Mouse (Mus musculus) monocyte, adult 59 days (primary cell): ENCODE measurements around the gene Gm7534. TPM values are rescaled to one million over a fixed set of nuclear protein-coding genes. Genes with fewer than 3 reads are reported as not detected.

Experiments used
- total RNA-seq, 2 experiments: library from RNA; stranded (reverse); gene quantifications; one replicate each; pipeline ENCODE4 v1.2.4; 2023

Gene Gm7534
- total RNA-seq = not detected

DNA sequence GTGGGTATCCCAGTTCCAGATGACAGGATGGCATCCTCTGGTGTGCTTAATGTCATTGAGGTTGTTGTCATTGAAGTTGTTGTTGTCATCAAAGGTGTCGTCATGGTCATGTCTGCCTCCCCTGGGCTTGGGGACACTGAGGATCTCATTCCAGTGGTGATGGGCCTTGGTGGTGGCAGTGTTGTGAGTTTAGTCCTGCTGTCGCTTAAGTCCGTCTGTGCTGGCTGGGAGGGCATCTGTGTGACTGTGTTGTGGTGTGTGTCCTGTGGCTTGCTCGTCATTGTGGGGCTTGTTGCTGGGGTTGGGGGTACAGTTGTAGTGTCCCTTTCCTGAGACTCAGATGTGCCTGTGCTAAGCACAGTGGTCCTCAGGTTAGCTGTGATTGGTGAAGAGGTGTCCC, at the start of gene Gm7534:
Gene Gm7534 (minus strand): TSS at position 101 of the 400 bp plus-strand sequence.

DNA sequence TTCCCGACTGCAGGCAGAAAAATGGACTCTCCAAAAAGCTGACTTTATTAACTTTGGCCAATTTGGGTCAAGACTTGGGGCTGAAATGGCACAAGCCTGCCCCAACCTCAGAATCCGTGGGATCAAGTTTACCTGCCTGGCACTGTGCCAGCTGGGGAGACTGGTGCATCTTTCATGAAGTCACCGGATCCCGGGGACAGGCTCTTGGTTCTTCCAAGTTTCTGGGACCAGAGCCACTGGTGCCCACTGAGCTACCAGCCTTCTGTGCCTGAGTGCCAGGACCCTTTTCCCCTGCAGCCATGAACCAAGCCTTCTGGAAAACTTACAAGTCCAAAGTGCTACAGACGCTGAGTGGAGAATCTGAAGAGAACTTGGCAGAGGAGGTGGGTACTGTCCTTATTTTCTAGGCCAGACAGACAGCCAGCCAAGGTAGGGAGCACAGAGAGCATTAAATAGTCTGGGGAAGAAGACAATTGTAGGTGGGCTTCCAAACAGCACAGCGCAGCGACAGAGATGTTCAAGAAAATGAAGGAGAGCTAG, 44.0 kb upstream of the Gm7534 start, which contains the start of gene Gm30191:
Gene Gm30191 (plus strand): TSS at position 217 of the 540 bp plus-strand sequence.

DNA sequence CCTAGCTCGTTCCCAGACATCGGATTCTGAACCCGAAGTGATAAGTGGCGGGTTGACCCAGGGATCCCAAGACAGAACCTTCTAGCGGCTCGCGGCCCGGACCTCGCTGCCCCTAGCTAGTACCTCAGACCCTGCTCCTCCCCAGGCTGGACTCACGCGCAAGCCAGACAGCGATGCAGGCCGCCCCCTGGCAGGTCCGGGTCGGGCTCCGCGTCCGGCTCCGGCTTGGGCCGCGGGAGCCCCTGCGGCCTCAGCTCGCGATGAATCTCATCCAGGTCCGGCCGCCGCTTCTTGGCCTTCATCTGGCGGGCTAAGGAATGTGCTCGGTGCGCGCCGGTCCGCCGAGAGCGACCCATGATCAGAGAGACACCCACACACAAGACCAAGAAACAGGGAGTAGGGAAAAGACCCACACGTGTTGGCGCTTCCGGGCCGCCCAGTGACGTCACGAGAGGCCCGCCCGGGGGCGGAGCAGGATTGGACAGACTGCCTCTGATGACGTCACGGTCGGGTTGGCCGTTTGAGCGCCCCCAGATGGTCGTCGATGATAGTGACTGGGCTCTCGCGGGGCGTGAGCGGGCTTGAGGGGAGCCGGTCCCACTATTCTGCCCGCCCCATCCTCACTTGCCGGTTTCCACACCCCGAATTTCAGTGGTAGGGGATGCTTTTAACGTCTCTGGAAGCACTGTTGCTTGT, 42.5 kb upstream of the Gm7534 start, which contains the start of gene Zfp593:
Gene Zfp593 (minus strand): TSS at position 445 of the 696 bp plus-strand sequence.

DNA sequence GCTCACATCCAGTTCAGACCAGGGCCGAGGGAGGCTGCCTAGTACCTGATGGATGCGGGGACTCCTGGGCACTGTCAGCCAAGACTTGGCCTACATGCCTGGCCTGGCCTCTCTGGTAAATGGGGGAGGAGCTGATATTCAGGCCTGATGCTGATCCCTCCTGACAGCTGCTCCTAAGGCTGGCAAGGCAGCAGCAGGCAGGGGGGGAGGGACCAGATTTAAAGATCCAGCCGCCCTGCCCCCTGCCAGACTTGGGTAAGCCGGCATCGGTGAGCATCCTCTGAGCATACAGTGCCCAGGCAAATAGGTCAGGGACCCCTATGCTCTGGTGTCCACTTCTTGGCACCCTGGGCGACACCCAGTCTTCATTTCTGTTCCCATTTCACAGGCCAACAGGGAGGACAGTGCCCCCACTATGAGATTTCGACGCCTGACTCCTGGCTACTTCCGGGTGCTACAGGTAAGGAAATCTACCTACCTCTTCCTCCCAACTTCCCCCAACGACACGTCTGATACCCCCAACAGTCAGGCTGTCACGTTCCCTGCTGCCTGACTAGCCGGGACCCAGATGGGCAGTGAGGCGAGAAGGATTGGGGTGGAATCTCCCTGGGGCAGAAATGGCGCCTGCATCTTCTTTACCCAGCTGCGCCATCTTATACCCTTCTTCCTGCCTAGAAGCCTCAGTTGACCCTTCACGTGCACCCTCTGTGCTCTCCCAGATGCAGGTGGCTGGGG, 40.9 kb upstream of the Gm7534 start, which contains the start of gene E130218I03Rik:
Gene E130218I03Rik (plus strand): TSS at position 147 of the 735 bp plus-strand sequence.

DNA sequence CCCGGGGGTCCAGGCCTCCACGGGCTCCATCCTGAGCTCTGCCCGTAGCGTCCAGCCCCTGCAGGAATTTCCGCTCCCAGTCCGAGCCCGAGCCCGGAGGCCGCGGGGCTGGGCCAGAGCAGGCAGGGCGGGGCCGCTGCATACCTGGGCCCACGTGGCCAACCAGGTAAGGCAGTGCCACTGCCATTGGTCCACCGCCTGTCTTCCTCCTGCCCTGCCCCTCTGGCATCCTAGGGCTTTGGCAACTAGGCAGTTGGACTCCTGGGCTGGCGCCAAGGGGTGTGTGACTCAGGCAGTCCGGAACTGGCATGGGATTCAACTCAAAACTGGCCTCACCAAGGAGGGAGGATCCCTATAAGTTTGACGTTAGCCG, 35.5 kb upstream of the Gm7534 start, which contains the start of gene Cnksr1:
Gene Cnksr1 (minus strand): TSS at position 121 of the 373 bp plus-strand sequence.

DNA sequence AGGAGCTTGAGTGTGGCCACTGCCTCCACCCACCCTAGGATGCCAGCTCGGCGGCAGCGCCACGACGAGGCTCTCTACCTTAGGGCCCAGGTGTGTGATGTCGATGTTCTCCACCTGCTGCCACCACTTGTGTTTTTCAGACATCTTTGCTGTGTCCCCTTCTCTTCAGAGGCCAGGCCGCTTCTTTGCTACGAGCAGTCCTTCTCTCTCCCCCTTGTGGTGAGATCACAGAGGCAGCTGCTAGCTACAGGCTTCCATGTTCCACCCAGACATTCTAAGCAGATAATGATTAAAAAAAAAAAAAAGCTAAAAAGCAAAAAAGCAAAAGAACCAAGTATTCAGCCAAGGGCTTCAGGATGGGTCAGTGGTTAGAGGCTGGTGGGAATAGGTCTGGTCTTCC, 24.4 kb upstream of the Gm7534 start, which contains the start of gene Catsper4:
Gene Catsper4 (minus strand): TSS at position 190 of the 400 bp plus-strand sequence.

Other genes starting within 250 kb of the Gm7534 start
- 100 to 1,000 TPM; 124 to 129 TPM for gene Hmgn2, start 234.4 kb downstream of the Gm7534 start, total RNA-seq
- gene Dhdds, start 202.1 kb downstream of the Gm7534 start, total RNA-seq = 10 to 100 TPM; 39.2 to 39.5 TPM
- under 1 TPM in 1 of 2 experiments, not detected in 1; 0.37 TPM for gene Lin28a, start 184.2 kb downstream of the Gm7534 start, total RNA-seq
- gene Zfp683, start 149.2 kb downstream of the Gm7534 start, total RNA-seq = not detected
- under 1 TPM in 1 of 2 experiments, not detected in 1; 0.64 TPM for gene Crybg2, start 142.2 kb downstream of the Gm7534 start, total RNA-seq
- gene Cd52, start 107.9 kb downstream of the Gm7534 start, total RNA-seq = 1,000 to 10,000 TPM in 1 of 2 experiments, 100 to 1,000 TPM in 1; 974 to 1,106 TPM
- gene Ubxn11, start 100.4 kb downstream of the Gm7534 start, total RNA-seq = 1 to 10 TPM; 3.6 to 8.2 TPM
- gene Sh3bgrl3, start 74.2 kb downstream of the Gm7534 start, total RNA-seq = 100 to 1,000 TPM; 743 to 766 TPM
- 10 to 100 TPM; 14.3 to 16.1 TPM for gene Cep85, start 15.9 kb downstream of the Gm7534 start, total RNA-seq
- gene Catsper4, start 24.4 kb upstream of the Gm7534 start, total RNA-seq = not detected
- not detected for gene Cnksr1, start 35.4 kb upstream of the Gm7534 start, total RNA-seq
- gene E130218I03Rik, start 40.7 kb upstream of the Gm7534 start, total RNA-seq = not detected
- 10 to 100 TPM; 12.7 to 15.7 TPM for gene Zfp593, start 42.6 kb upstream of the Gm7534 start, total RNA-seq
- not detected for gene Gm30191, start 43.9 kb upstream of the Gm7534 start, total RNA-seq
- not detected for gene Grrp1, start 51.1 kb upstream of the Gm7534 start, total RNA-seq
- 10 to 100 TPM in 1 of 2 experiments, 1 to 10 TPM in 1; 9.4 to 10.7 TPM for gene Pdik1l, start 84.9 kb upstream of the Gm7534 start, total RNA-seq
- not detected for gene Trim63, start 112.1 kb upstream of the Gm7534 start, total RNA-seq
- gene Slc30a2, start 140.2 kb upstream of the Gm7534 start, total RNA-seq = not detected
- gene Extl1, start 180.8 kb upstream of the Gm7534 start, total RNA-seq = under 1 TPM; 0.10 to 0.39 TPM
- 1 to 10 TPM; 2.5 to 3.1 TPM for gene Pafah2, start 193.3 kb upstream of the Gm7534 start, total RNA-seq